Mouse (Mus musculus): ENCODE data around the gene Zfp668. TPM values are rescaled to one million over a fixed set of nuclear protein-coding genes. Genes with fewer than 3 reads are reported as not detected.
"Not testable (repeated sequence)": the region's sequence is repeated elsewhere in the genome, so short reads cannot be mapped to it uniquely, and the experiment has no call there.

Gene Zfp668
- total RNA-seq, 4 experiments from 2014 or later = 22.7 to 25.3 (median 23.3) TPM

DNA sequence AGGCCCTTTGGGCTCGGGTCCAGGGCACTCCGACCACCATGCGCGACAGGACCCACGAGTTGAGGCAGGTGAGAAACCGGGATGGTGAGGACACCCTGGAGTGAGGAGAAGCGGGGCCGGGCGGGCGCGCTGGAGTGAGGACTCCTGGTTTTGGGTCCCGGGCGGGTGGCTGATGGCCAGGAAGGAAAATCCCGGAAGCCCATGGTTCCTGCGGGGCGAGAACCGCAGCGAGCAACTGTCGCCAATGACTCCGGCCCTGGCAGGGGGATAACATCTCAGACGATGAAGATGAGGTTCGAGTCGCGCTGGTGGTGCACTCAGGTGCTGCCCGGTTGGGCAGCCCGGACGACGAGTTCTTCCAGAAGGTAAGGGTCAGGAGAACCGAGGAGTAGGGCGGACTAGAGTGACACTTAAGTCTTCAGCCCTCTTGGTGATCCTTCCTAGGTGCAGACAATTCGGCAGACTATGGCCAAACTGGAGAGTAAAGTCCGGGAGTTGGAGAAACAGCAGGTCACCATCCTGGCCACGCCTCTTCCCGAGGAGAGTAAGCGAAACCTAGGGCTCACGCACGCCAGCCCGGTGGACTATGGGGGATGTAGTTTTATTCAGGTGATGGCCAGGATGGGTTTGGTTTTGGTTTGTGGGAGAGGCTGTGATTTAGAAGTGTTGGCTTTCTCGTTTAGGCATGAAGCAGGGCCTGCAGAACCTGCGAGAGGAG is 34.5 kb downstream of the Zfp668 start:
- peak; percentile 63 to 74 for DNase-seq (ENCODE audit: low spot score in 2 of 2)

DNA sequence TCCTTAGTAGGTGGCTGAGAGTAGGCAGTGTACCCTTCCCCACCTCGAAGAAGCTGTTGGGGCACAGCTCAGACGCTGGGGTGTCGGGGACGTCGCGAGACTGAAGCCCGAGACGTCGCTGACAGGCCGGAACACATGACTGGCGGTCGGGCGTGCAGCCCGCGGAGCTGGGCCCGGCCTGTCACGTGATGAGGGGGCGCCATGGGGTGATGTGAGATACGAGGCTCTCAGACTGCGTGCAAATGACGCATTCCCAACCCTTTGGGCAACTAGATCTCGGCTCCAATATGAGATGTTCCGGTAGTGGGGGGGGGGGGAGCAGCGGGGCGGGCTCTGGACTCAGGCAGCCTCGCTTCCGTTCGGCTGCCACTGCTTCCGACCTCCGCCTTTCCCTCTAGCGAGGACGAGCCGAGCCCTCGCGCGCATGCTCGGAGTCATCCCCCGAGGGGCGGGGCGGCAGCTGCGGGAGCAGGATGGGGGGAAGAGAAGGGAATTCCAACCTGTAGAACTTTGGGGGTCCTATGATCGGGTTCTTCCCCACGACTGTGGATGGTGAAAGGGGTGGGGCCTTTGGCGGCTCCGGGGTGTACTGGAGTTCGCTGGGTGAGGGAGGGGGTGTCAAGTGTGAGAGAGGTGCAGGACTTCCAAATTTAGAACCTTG is 35.2 kb downstream of the Zfp668 start:
- peak; percentile 87 to 99 for DNase-seq (ENCODE audit: low spot score in 2 of 2)

GRCm38 (mm10) chr7:127840886-127841285 is 35.7 kb downstream of the Zfp668 start:
- DNase-seq (ENCODE audit: low spot score in 2 of 2) = peak; percentile 70 to 85

DNA sequence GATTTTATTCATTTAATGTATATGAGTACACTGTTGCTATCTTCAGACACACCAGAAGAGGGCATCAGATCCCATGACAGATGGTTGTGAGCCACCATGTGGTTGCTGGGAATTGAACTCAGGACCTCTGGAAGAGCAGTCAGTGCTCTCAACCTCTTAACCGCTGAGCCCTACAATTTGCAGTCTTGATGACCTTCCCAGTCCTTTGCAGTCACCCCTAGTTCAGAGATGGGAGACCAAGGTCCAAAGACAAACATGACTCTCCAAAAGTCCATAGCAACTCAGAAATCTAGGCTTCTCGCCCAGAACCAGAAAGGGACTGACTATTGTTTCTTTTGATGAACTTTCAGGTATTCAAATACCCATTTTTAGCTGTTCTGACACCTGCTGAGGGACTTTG is 36.6 kb downstream of the Zfp668 start:
- not testable (repeated sequence) for DNase-seq (ENCODE audit: low spot score in 2 of 2)

DNA sequence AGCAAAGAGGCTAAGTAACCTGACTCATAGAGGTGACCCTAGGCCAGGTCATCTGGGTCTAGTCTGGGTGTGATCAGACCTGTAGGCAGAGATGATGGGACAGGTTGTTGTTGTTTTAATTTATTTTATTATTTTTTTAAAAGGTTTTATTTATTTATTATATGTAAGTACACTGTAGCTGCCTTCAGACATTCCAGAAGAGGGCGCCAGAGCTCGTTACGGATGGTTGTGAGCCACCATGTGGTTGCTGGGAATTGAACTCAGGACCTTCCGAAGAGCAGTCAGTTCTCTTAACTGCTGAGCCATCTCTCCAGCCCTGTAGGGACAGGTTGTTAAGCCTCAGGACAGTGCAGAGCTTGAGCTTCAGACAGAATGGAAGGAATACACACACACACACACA is 38.8 kb downstream of the Zfp668 start:
- not testable (repeated sequence) for DNase-seq (ENCODE audit: low spot score in 2 of 2)

GRCm38 (mm10) chr7:127837473-127837872 is 39.2 kb downstream of the Zfp668 start:
- DNase-seq (ENCODE audit: low spot score in 2 of 2) = no peak

DNA sequence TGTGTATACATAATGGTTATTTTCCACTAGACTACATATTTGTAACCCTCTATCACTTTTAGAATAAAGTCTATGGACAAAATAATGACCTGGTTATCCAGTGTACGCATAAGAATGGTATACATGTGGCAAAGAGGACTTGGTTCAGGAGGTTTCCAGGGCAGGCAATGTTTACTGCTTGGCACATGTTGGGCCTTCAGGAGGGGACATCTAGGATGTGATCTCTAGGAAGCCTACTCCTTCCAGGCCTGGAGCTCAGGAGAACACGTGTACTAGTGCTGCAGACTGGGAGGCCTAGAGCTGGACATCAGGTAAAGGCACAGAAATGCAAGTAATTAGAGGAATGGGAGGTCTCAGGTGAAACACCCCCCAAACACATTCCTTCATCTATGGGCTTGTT is 41.1 kb downstream of the Zfp668 start:
- DNase-seq (ENCODE audit: low spot score in 2 of 2) = no peak

- DNase-seq (ENCODE audit: low spot score in 2 of 2) = peak in 1 of 2 experiments; percentile 68
Measured at GRCm38 (mm10) chr7:127824176-127824871, 52.3 kb downstream of the Zfp668 start, which contains the start of the genes Stx4a and Stx1b. Stx4a (plus strand) TSS chr7:127824294. Stx1b (minus strand) TSS chr7:127824549.

DNA sequence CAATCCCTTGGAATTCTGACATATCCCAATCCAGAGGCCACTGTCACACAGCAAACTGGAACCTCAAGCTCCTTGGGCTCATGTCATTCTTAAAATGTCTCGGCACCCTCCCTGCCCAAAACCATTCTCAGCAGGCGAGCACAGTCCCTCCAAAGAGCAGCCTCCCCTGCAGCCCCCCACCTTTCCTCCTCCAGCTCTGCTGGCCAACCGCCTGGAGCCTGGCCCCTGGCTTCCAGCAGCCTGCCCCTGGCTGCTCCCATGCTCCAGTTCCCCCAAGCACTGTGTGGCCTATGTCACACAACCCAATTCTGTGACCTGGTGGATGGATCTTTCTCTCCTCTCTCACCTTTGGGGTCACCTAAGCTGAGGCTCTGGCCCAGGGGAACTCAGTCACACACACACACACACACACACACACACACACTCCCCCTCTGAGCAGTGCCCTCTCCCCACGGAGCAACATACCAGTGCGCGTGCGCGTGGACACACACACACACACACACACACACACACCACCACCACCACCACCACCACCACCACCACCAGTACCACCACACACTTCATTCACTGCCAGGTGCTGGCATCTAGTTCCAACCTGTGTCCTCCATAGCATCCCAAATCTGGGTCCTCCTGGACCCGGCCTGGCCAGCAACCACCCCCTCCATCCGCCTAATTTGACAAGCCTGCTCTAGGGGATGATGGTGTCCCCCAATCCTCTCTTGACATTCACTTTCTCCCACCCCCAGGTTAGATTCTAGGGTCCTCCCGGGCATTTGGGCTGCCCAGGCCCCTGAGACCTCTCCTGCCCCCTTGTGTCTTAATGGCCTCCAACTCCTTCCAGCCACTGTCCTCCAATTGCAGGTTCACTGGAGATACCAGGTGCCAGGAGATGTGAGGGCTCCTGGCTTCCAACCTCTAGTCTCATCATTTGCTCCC is 53.1 kb downstream of the Zfp668 start:
- no peak for DNase-seq (ENCODE audit: low spot score in 2 of 2)

- DNase-seq (ENCODE audit: low spot score in 2 of 2) = no peak
Measured at GRCm38 (mm10) chr7:127822494-127822893, 54.1 kb downstream of the Zfp668 start.

GRCm38 (mm10) chr7:127820836-127821509 is 55.7 kb downstream of the Zfp668 start:
- DNase-seq (ENCODE audit: low spot score in 2 of 2) = no peak

- no peak for DNase-seq (ENCODE audit: low spot score in 2 of 2)
Measured at GRCm38 (mm10) chr7:127817776-127818175, 58.9 kb downstream of the Zfp668 start.

DNA sequence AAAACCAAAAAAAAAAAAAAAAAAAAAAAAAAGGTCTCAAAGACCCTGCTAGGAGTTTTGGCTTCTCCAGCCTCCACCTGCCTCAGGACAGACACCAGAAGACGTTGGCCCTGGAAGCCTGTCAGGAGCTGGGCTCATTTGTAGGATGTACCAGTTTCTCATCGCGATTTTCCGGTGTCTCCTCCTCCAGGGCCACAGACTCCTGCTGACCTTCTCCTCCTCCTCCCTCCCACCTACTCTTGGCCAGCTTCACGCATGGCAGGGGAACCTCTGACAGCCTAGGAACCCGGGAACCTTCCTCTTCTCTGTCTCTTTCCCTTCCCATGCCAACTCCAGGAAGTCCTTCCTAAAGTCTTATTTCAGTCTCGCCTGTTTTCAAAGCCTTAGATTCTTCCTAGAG is 59.6 kb downstream of the Zfp668 start:
- no peak for DNase-seq (ENCODE audit: low spot score in 2 of 2)

GRCm38 (mm10) chr7:127815954-127816821 is 60.4 kb downstream of the Zfp668 start:
- peak; percentile 54 to 94 for DNase-seq (ENCODE audit: low spot score in 2 of 2)

DNA sequence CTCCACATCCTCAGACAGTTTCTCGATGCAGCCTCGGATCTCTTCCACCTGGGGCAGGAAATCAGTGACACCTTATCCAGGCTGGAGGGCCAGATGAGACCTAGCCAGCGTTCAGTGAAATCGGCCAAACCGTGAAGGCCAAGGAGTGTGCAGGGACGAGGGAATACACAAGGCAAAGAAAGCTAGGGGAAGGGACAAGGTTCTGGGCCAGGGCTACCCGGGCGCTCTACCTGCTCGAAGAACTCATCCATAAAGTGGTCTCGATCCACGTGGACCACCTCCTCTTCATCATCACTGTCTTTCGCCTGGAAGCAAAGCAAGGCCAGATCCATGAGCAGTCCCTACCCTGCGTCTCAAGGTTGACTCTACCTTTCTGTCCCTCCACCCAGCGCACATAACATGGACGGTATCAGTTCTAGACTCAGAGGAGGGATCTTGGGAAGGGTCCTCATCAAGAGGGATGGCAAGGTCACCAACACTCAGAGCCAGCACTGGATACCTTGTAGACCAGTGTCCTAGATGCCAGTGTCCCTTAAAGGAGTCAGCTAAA is 61.4 kb downstream of the Zfp668 start:
- DNase-seq (ENCODE audit: low spot score in 2 of 2) = no peak

DNA sequence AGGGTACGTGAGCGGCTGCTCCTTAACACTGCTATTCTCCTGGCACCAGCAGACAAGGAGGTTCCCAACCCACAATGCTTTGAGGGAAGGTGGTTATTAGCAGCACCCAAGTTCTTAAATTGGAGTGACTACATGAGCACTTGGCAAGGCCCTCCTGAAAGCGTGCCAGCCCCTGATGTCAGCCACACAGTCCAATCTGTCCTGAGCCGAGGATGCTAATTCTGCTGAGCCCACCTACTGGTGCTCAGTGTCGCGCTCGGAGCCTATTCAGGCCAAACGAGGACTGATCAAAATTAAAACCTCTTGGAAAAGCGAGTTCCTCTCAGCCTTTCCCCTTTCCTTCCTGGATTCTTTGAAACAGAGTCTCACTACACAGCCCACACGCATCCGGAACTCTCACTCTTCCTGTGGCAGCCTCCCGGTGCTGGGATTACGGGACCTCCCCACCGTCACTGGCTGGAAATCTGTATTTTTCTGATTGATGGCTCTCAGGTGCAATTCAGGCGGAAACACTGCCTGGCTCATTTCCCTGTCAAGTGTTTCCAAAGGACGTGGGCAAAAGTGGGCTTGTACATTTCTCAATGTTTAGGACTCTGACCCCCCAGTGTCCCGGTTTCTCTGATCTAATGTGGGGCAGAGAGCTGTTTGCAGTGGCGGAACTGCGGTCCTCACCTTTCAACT is 62.2 kb downstream of the Zfp668 start:
- DNase-seq (ENCODE audit: low spot score in 2 of 2) = peak; percentile 63 to 82

GRCm38 (mm10) chr7:127813821-127814220 is 62.8 kb downstream of the Zfp668 start:
- no peak for DNase-seq (ENCODE audit: low spot score in 2 of 2)

All from left cerebral cortex, adult 8-10 months (tissue).